Comparison of ENCODE assay signal across 19 mouse cellular contexts in genomic region chr5:48230430-48231080, GRCm38 (mm10).
DNase-seq lines count a peak whose midpoint lies in the region; ATAC-seq lines count a peak whose summit lies in the region.
"Had no signal": no experiment of that assay in that cellular context is flagged by ENCODE, and none has a peak within 500 bp of the region (broad histone marks: within the 10 kb centered on the region; RNA-seq: fewer than 3 reads in every experiment).

No protein-coding gene starts in this region.

- no peaks in the 10 kb centered on the region for H3K9me3 ChIP-seq in hindbrain, embryonic 16.5 days (ENCODE audit: control insufficient read depth, low read length)
- H3K9me3 ChIP-seq in hindbrain, embryonic 10.5 days = no peaks in the 10 kb centered on the region
- no peaks in the 10 kb centered on the region for H3K9me3 ChIP-seq in lung, embryonic 15.5 days
- H3K9me3 ChIP-seq: embryonic facial prominence, embryonic 15.5 days; forebrain, embryonic 10.5 days; heart, embryonic 12.5 days had no signal

- no peak for DNase-seq in hindbrain, embryonic 10.5 days (ENCODE audit: low spot score)
- DNase-seq in lung, adult 18-20 months = no peak
- peak; percentile 3 for DNase-seq in retina, embryonic 14.5 days (ENCODE audit: low spot score)
- no peak for DNase-seq in retina, postnatal 1 day
- DNase-seq in liver = no peak
- DNase-seq: adrenal gland, postnatal 10 days; cerebellum, adult 11 months; cerebellum, adult 8-10 months; cerebellum, postnatal 14 days; embryo, embryonic 11 days; gastrocnemius, adult 2 months; gastrocnemius, postnatal 25 days had no signal

- H3K9ac ChIP-seq in hindbrain, embryonic 16.5 days (ENCODE audit: low read depth, low read length) = no peak overlapping the region
- no peak overlapping the region for H3K9ac ChIP-seq in lung, embryonic 15.5 days
- H3K9ac ChIP-seq: embryonic facial prominence, embryonic 15.5 days; heart, embryonic 12.5 days had no signal

- no peaks in the 10 kb centered on the region for H3K36me3 ChIP-seq in hindbrain, embryonic 16.5 days (ENCODE audit: control insufficient read depth, insufficient read depth, low read length)
- H3K36me3 ChIP-seq in hindbrain, embryonic 10.5 days = peaks cover 17% of the 10 kb centered on the region; the same call in 1 of the 2 replicates
- H3K36me3 ChIP-seq in lung, embryonic 15.5 days = peaks cover 4% of the 10 kb centered on the region
- H3K36me3 ChIP-seq: embryonic facial prominence, embryonic 15.5 days had no signal

- 74% methylated on average over 6 of the region's 6 CpGs for WGBS in hindbrain, embryonic 16.5 days
- 89% methylated on average over 6 of the region's 6 CpGs for WGBS in hindbrain, embryonic 10.5 days
- 43% methylated on average over 6 of the region's 6 CpGs for WGBS in lung, embryonic 15.5 days

- ATAC-seq in hindbrain, embryonic 16.5 days = 0 out of 2 replicates have a peak, but pooled peaks have one; percentile 20
- peak; percentile 72; the same call in 1 of the 2 replicates for ATAC-seq in lung, embryonic 15.5 days (ENCODE audit: borderline replicate concordance, extremely low read depth, low FRiP score, low TSS enrichment)
- ATAC-seq: forebrain, embryonic 14.5 days had no signal

- H3K4me2 ChIP-seq in hindbrain, embryonic 16.5 days (ENCODE audit: low read length) = no peak overlapping the region
- no peak overlapping the region for H3K4me2 ChIP-seq in lung, embryonic 15.5 days
- H3K4me2 ChIP-seq: embryonic facial prominence, embryonic 15.5 days; heart, embryonic 12.5 days had no signal

- H3K27ac ChIP-seq in hindbrain, embryonic 16.5 days (ENCODE audit: low read depth, low read length) = no peak overlapping the region
- no peak overlapping the region for H3K27ac ChIP-seq in hindbrain, embryonic 10.5 days
- H3K27ac ChIP-seq in lung, embryonic 15.5 days = peak overlapping the region; percentile 55
- H3K27ac ChIP-seq: embryonic facial prominence, embryonic 15.5 days; forebrain, embryonic 10.5 days; gastrocnemius, adult 2 months had no signal

- no peaks in the 10 kb centered on the region for H3K4me1 ChIP-seq in hindbrain, embryonic 16.5 days (ENCODE audit: control insufficient read depth, insufficient read depth, low read depth, low read length)
- H3K4me1 ChIP-seq in hindbrain, embryonic 10.5 days (replicated peaks) = no peaks in the 10 kb centered on the region
- no peaks in the 10 kb centered on the region for H3K4me1 ChIP-seq in lung, embryonic 15.5 days
- H3K4me1 ChIP-seq: embryonic facial prominence, embryonic 15.5 days; forebrain, embryonic 10.5 days; heart, embryonic 12.5 days had no signal

- no peak overlapping the region for H3K4me3 ChIP-seq in hindbrain, embryonic 16.5 days (ENCODE audit: low read length)
- no peak overlapping the region for H3K4me3 ChIP-seq in hindbrain, embryonic 10.5 days
- H3K4me3 ChIP-seq in lung, embryonic 15.5 days = no peak overlapping the region
- H3K4me3 ChIP-seq: embryonic facial prominence, embryonic 15.5 days; erythroblast, embryonic 14.5 days; forebrain, embryonic 10.5 days; gastrocnemius, adult 2 months; heart, embryonic 12.5 days had no signal

- H3K27me3 ChIP-seq in hindbrain, embryonic 16.5 days (replicated peaks; ENCODE audit: control insufficient read depth, insufficient read depth, low read length) = no peaks in the 10 kb centered on the region
- no peaks in the 10 kb centered on the region for H3K27me3 ChIP-seq in hindbrain, embryonic 10.5 days (ENCODE audit: insufficient read depth, poor library complexity, severe bottlenecking)
- no peaks in the 10 kb centered on the region for H3K27me3 ChIP-seq in lung, embryonic 15.5 days
- H3K27me3 ChIP-seq: embryonic facial prominence, embryonic 15.5 days; heart, embryonic 12.5 days had no signal
